8 mouse cellular contexts compared by ENCODE assay signal in genomic region chr9:65890143-65890628, GRCm38 (mm10). TPM values are rescaled to one million over a fixed set of nuclear protein-coding genes. Genes with fewer than 3 reads are reported as not detected.
DNase-seq lines count a peak whose midpoint lies in the region; ATAC-seq lines count a peak whose summit lies in the region.

Gene Pclaf (plus strand): TSS chr9:65890237.

- DNase-seq in MEL-GATA-1-ER (ENCODE audit: extremely low read depth, low read depth) = peak; percentile 92
- DNase-seq in c-Kit-positive CD71-positive TER-119-negative erythroid progenitor cells, embryonic 14.5 days (ENCODE audit: low read depth) = peak; percentile 86
- peak; percentile 44 to 61 for DNase-seq in frontal cortex, postnatal 36 days (ENCODE audit: low spot score in 2 of 2)
- peak; percentile 42 to 68 for DNase-seq in left cerebral cortex, postnatal 25 days (ENCODE audit: low spot score in 2 of 2)
- DNase-seq in mesoderm, embryonic 11.5 days (ENCODE audit: low read depth, low spot score) = peak; percentile 95
- DNase-seq in right cerebral cortex, postnatal 36 days (ENCODE audit: low spot score in 2 of 2) = peak; percentile 34 to 54
- DNase-seq in urinary bladder, postnatal 4 days (ENCODE audit: low spot score in 2 of 2) = peak; percentile 61 to 67

- WGBS in hindbrain, embryonic 15.5 days = under 1% methylated on average over 21 of the region's 21 CpGs

- H3K9ac ChIP-seq in hindbrain, embryonic 15.5 days = 0 out of 2 replicates have a peak within 1 kb of the TSS, but pooled peaks have one; percentile 22

- peak within 1 kb of the TSS; percentile 90 for H3K4me2 ChIP-seq in hindbrain, embryonic 15.5 days

- H3K27me3 ChIP-seq in hindbrain, embryonic 15.5 days = no peaks in the 10 kb centered on the region

- H3K27ac ChIP-seq in hindbrain, embryonic 15.5 days (replicated peaks) = no peak within 1 kb of the TSS

- H3K4me1 ChIP-seq in hindbrain, embryonic 15.5 days (replicated peaks) = peaks cover 13% of the 10 kb centered on the region

- peak; percentile 91 for ATAC-seq in hindbrain, embryonic 15.5 days (ENCODE audit: low FRiP score, low read depth)

- 0 out of 2 replicates have a peak, but pooled peaks cover 4% of the 10 kb centered on the region for H3K36me3 ChIP-seq in hindbrain, embryonic 15.5 days

- no peaks in the 10 kb centered on the region for H3K9me3 ChIP-seq in hindbrain, embryonic 15.5 days

- intact Hi-C loops in left cerebral cortex, postnatal 25 days (cut with DNase I) = no loop called here

- peak within 1 kb of the TSS; percentile 44 for H3K4me3 ChIP-seq in hindbrain, embryonic 15.5 days

RNA-seq across cellular contexts. Expression of gene Pclaf, which starts in this region (rescaled TPM):
- 30.0 and 34.9 TPM in 2 replicates for polyA plus RNA-seq in hindbrain, embryonic 15.5 days (2015; fragmentation: Nextera tagmentation; extraction: Ambion mirVana)
- under 1 TPM; 0.53 to 0.55 TPM for total RNA-seq in left cerebral cortex, postnatal 25 days (2021)

Comparison
In these comparisons a context has a peak if more than half of its experiments do, and no peak if none do; other contexts are left out.
1. Peak in DNase-seq in left cerebral cortex, postnatal 25 days; RNA of the gene not detected or under 1 TPM.
2. DNase-seq: peak in every context shown above with its lines; median percentile 95 in mesoderm, embryonic 11.5 days; 92 in MEL-GATA-1-ER; 86 in c-Kit-positive CD71-positive TER-119-negative erythroid progenitor cells, embryonic 14.5 days; 64 in urinary bladder, postnatal 4 days; 55 in left cerebral cortex, postnatal 25 days; 52 in frontal cortex, postnatal 36 days; 44 in right cerebral cortex, postnatal 36 days.